In the genomic region with DNA sequence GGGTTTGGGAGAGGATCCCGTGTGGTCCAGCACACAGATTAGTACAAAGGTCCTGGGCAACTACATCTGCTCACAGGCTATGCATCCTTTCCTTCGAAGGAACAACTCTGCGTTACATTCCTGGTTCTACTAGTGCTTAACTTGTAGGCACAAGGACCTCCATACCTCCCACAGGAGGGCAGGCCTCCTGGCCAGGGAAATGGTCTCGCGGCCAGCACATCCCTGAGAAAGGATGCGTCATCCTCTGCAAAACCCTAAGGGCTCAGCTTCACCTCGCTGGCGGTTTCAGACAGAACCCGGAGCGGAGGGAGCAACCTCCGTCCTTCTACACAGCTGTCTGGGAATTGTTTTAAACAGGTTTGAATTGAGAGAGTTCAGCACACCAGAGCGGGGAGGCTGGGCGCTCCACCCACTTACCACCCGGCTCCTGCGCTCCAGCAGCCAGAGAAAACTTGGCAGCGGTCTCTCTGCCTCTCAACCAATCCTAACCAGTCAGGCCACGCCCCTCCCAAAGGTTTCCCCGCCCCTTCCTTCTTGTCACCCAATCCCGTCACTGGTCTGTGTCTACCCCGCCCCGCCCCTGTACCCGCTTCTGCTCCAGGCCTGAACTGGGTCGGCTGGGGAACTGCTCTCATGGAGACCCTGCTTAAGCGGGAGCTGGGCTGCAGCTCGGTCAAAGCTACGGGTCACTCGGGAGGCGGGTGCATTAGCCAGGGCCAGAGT, we compare ENCODE assay signal across 8 mouse cellular contexts. TPM values are rescaled to one million over a fixed set of nuclear protein-coding genes. Genes with fewer than 3 reads are reported as not detected.
DNase-seq lines count a peak whose midpoint lies in the region; ATAC-seq and TF ChIP-seq lines count a peak whose summit lies in the region.

TSS of gene Fn3krp (plus strand) at position 572 of the 723 bp plus-strand sequence.

- no peaks in the 10 kb centered on the region for H3K36me3 ChIP-seq in forebrain, embryonic 10.5 days (replicated peaks)
- H3K36me3 ChIP-seq in heart, embryonic 15.5 days: no peaks in the 10 kb centered on the region
- peaks cover 19% of the 10 kb centered on the region for H3K36me3 ChIP-seq in liver, embryonic 14.5 days (replicated peaks; ENCODE audit: control insufficient read depth, insufficient read depth, low read depth)
- H3K36me3 ChIP-seq in neural tube, embryonic 11.5 days (ENCODE audit: control insufficient read depth, insufficient read depth, low read length): no peaks in the 10 kb centered on the region
- no peaks in the 10 kb centered on the region for H3K36me3 ChIP-seq in stomach, postnatal 0 days (ENCODE audit: control insufficient read depth, insufficient read depth, low read length)

- peaks cover 16% of the 10 kb centered on the region for H3K4me1 ChIP-seq in forebrain, embryonic 10.5 days
- peaks cover 13% of the 10 kb centered on the region for H3K4me1 ChIP-seq in heart, embryonic 15.5 days (replicated peaks)
- peaks cover 19 to 29% of the 10 kb centered on the region in 2 experiments for H3K4me1 ChIP-seq in liver, embryonic 14.5 days (replicated peaks; ENCODE audit: control insufficient read depth in 2 of 2, insufficient read depth in 2 of 2, low read length in 1 of 2)
- H3K4me1 ChIP-seq in neural tube, embryonic 11.5 days (ENCODE audit: control insufficient read depth, insufficient read depth, low read length): 0 out of 2 replicates have a peak, but pooled peaks cover 3% of the 10 kb centered on the region
- H3K4me1 ChIP-seq in stomach, postnatal 0 days (replicated peaks; ENCODE audit: control insufficient read depth, insufficient read depth): no peaks in the 10 kb centered on the region

- H3K4me3 ChIP-seq in forebrain, embryonic 10.5 days: peak within 1 kb of the TSS; percentile 82
- peak within 1 kb of the TSS; percentile 83 for H3K4me3 ChIP-seq in heart, embryonic 15.5 days
- H3K4me3 ChIP-seq in liver, embryonic 14.5 days (ENCODE audit: insufficient read depth in 1 of 2, low read depth in 2 of 2, low read length in 2 of 2): peak within 1 kb of the TSS; percentile 87 to 93
- H3K4me3 ChIP-seq in neural tube, embryonic 11.5 days (ENCODE audit: low read depth, low read length): peak within 1 kb of the TSS; percentile 72
- H3K4me3 ChIP-seq in stomach, postnatal 0 days (ENCODE audit: low read depth, low read length): peak within 1 kb of the TSS; percentile 71

- WGBS in forebrain, embryonic 10.5 days: 2% methylated on average over 28 of the region's 28 CpGs
- WGBS in heart, embryonic 15.5 days: under 1% methylated on average over 28 of the region's 28 CpGs
- WGBS in liver, embryonic 14.5 days (ENCODE audit: insufficient replicate concordance): 2% methylated on average over 28 of the region's 28 CpGs
- WGBS in neural tube, embryonic 11.5 days: 2% methylated on average over 28 of the region's 28 CpGs
- under 1% methylated on average over 28 of the region's 28 CpGs for WGBS in stomach, postnatal 0 days

- peak within 1 kb of the TSS; percentile 85 for H3K27ac ChIP-seq in forebrain, embryonic 10.5 days
- H3K27ac ChIP-seq in heart, embryonic 15.5 days: peak within 1 kb of the TSS; percentile 85
- H3K27ac ChIP-seq in liver, embryonic 14.5 days: peak within 1 kb of the TSS; percentile 84
- H3K27ac ChIP-seq in neural tube, embryonic 11.5 days (ENCODE audit: low read depth, low read length): 0 out of 2 replicates have a peak within 1 kb of the TSS, but pooled peaks have one; percentile 17
- peak within 1 kb of the TSS; percentile 46; the same call in 1 of the 2 replicates for H3K27ac ChIP-seq in stomach, postnatal 0 days (replicated peaks)

- peak within 1 kb of the TSS; percentile 88 for H3K4me2 ChIP-seq in heart, embryonic 15.5 days
- H3K4me2 ChIP-seq in liver, embryonic 14.5 days (ENCODE audit: low read depth): peak within 1 kb of the TSS; percentile 84
- peak within 1 kb of the TSS; percentile 78 for H3K4me2 ChIP-seq in neural tube, embryonic 11.5 days (ENCODE audit: low read depth)
- peak within 1 kb of the TSS; percentile 90 for H3K4me2 ChIP-seq in stomach, postnatal 0 days (replicated peaks; ENCODE audit: low read depth)

- no peak for TF ChIP-seq EP300 in liver, embryonic 14.5 days (IDR thresholded peaks at IDR 0.05; ENCODE audit: low read depth)
- TF ChIP-seq EP300 in stomach, postnatal 0 days (optimal IDR thresholded peaks at IDR 0.05): no peak

- peak; percentile 94 to 99 for DNase-seq in CD8-positive naive resting alpha-beta T cell, adult 2 months (ENCODE audit: low read depth in 2 of 2, low spot score in 2 of 2)
- peak; percentile 99 for DNase-seq in c-Kit-positive CD71-negative TER-119-negative erythroid progenitor cells, embryonic 14.5 days (ENCODE audit: low read depth)
- DNase-seq in forebrain, embryonic 10.5 days (ENCODE audit: extremely low spot score, low spot score): peak; percentile 98
- DNase-seq in kidney, postnatal 25 days: peak; percentile 100
- DNase-seq in liver, embryonic 14.5 days (ENCODE audit: low read depth in 3 of 3, low spot score in 3 of 3): peak; percentile 98 to 99 (median 99)
- peak; percentile 98 for DNase-seq in neural tube, embryonic 11.5 days (ENCODE audit: low spot score)
- DNase-seq in stomach, postnatal 0 days (ENCODE audit: low spot score): peak; percentile 100

- peak; percentile 100 for ATAC-seq in heart, embryonic 15.5 days (replicated peaks; ENCODE audit: insufficient number of reproducible peaks, insufficient read depth, low FRiP score, low read depth)
- ATAC-seq in liver, embryonic 14.5 days (ENCODE audit: insufficient read depth): peak; percentile 98
- peak; percentile 99 for ATAC-seq in neural tube, embryonic 11.5 days (ENCODE audit: insufficient read depth, low FRiP score, low TSS enrichment)
- ATAC-seq in stomach, postnatal 0 days (ENCODE audit: low FRiP score, low TSS enrichment): peak; percentile 100

- peak; percentile 53 for TF ChIP-seq CTCF in liver, embryonic 14.5 days (IDR thresholded peaks at IDR 0.05; ENCODE audit: low read depth)
- TF ChIP-seq CTCF in stomach, postnatal 0 days (IDR thresholded peaks at IDR 0.05; ENCODE audit: low read depth): peak; percentile 64

- no peaks in the 10 kb centered on the region for H3K9me3 ChIP-seq in forebrain, embryonic 10.5 days
- H3K9me3 ChIP-seq in heart, embryonic 15.5 days (replicated peaks): no peaks in the 10 kb centered on the region
- no peaks in the 10 kb centered on the region for H3K9me3 ChIP-seq in liver, embryonic 14.5 days (ENCODE audit: control insufficient read depth, low read length)
- no peaks in the 10 kb centered on the region for H3K9me3 ChIP-seq in neural tube, embryonic 11.5 days (ENCODE audit: control insufficient read depth, low read length)
- no peaks in the 10 kb centered on the region for H3K9me3 ChIP-seq in stomach, postnatal 0 days (ENCODE audit: control insufficient read depth, low read length)

- peak within 1 kb of the TSS; percentile 81 for H3K9ac ChIP-seq in heart, embryonic 15.5 days
- peak within 1 kb of the TSS; percentile 93 for H3K9ac ChIP-seq in liver, embryonic 14.5 days (replicated peaks)
- peak within 1 kb of the TSS; percentile 68 for H3K9ac ChIP-seq in neural tube, embryonic 11.5 days (ENCODE audit: low read length)
- H3K9ac ChIP-seq in stomach, postnatal 0 days (ENCODE audit: low read length): peak within 1 kb of the TSS; percentile 75

- no peaks in the 10 kb centered on the region for H3K27me3 ChIP-seq in forebrain, embryonic 10.5 days (ENCODE audit: poor library complexity, severe bottlenecking)
- no peaks in the 10 kb centered on the region for H3K27me3 ChIP-seq in heart, embryonic 15.5 days
- H3K27me3 ChIP-seq in liver, embryonic 14.5 days (ENCODE audit: control insufficient read depth, insufficient read depth, low read length): no peaks in the 10 kb centered on the region
- H3K27me3 ChIP-seq in neural tube, embryonic 11.5 days (ENCODE audit: control insufficient read depth, insufficient read depth, low read length): no peaks in the 10 kb centered on the region
- H3K27me3 ChIP-seq in stomach, postnatal 0 days (ENCODE audit: control insufficient read depth, insufficient read depth, low read length): no peaks in the 10 kb centered on the region

RNA-seq across cellular contexts. Expression of gene Fn3krp, which starts in this region (rescaled TPM):
- polyA plus RNA-seq in forebrain, embryonic 10.5 days (2016; fragmentation: Nextera tagmentation; extraction: Ambion mirVana): 7.8 and 8.1 TPM in 2 replicates
- 5.8 and 6.2 TPM in 2 replicates for polyA plus RNA-seq in heart, embryonic 15.5 days (2015; fragmentation: Nextera tagmentation; extraction: Ambion mirVana)
- 19.9 and 24.4 TPM in 2 replicates for polyA plus RNA-seq in liver, embryonic 14.5 days (2012; rRNA removed)
- 23.5 and 24.2 TPM in 2 replicates for polyA plus RNA-seq in liver, embryonic 14.5 days (2014; fragmentation: Nextera tagmentation; extraction: Ambion mirVana)
- polyA plus RNA-seq in neural tube, embryonic 11.5 days (2014; fragmentation: Nextera tagmentation; extraction: Ambion mirVana): 8.2 and 8.8 TPM in 2 replicates
- 3.7 and 4.6 TPM in 2 replicates for polyA plus RNA-seq in stomach, postnatal 0 days (2015; fragmentation: Nextera tagmentation; extraction: Ambion mirVana)

Comparison
In these comparisons a context has a peak if more than half of its experiments do, and no peak if none do; other contexts are left out.
1. Peak in every context shown above with its lines: DNase-seq, ATAC-seq, H3K4me3 ChIP-seq and H3K27ac ChIP-seq.
2. H3K27ac ChIP-seq: peak in every context shown above with its lines; median percentile 85 in forebrain, embryonic 10.5 days; 85 in heart, embryonic 15.5 days; 84 in liver, embryonic 14.5 days; 46 in stomach, postnatal 0 days; 17 in neural tube, embryonic 11.5 days.